Mouse (Mus musculus) liver, embryonic 14.5 days (tissue): ENCODE measurements around the gene Olfr31. TPM values are rescaled to one million over a fixed set of nuclear protein-coding genes. Genes with fewer than 3 reads are reported as not detected.

Source experiments
- ATAC-seq: fragments of 200-750 bp; cut with Nextera tagmentation; 2 replicates; pipeline ENCODE4 v1.8.0; 2017; ENCODE audit warnings: moderate number of reproducible peaks, mild to moderate bottlenecking, moderate library complexity; ENCODE audit not compliant: insufficient read depth
- DNase-seq, 3 experiments: peaks; one replicate each; pipeline ENCODE4 v3.0.0-alpha.2; 2012 to 2013; ENCODE audit warnings: low read depth in 3 of 3, low spot score in 3 of 3
- H3K27ac ChIP-seq: fragments of 300-500 bp; sonication (generic); 2 replicates; pipeline ENCODE4 v1.5.1; 2014; ENCODE audit warnings: moderate library complexity, mild to moderate bottlenecking, control low read depth, inconsistent platforms
- H3K27me3 ChIP-seq: fragments of 300-500 bp; sonication (generic); 2 replicates; pipeline ENCODE4 v1.6.1; 2014; ENCODE audit warnings: mild to moderate bottlenecking, low read length, moderate library complexity; ENCODE audit not compliant: control insufficient read depth, insufficient read depth
- H3K36me3 ChIP-seq: fragments of 300-500 bp; sonication (generic); replicated peaks from 2 replicates; pipeline ENCODE4 v1.6.1; 2014; ENCODE audit warnings: low read depth; ENCODE audit not compliant: control insufficient read depth, insufficient read depth
- H3K4me1 ChIP-seq, 2 experiments: fragments of 200-500 bp in 1 of 2; fragments of 300-500 bp in 1 of 2; sonication (generic) in 1 of 2; replicated peaks; 2 replicates each; pipeline ENCODE4 v1.6.1; 2012 to 2014; ENCODE audit warnings: antibody characterized with exemption in 1 of 2, inconsistent platforms in 1 of 2, low read length in 1 of 2; ENCODE audit not compliant: control insufficient read depth in 2 of 2, insufficient read depth in 2 of 2
- H3K4me2 ChIP-seq: fragments of 300-500 bp; sonication (generic); 2 replicates; pipeline ENCODE4 v1.6.1; 2014; ENCODE audit warnings: low read depth, mild to moderate bottlenecking, control low read depth, moderate library complexity
- H3K4me3 ChIP-seq, 2 experiments: fragments of 200-500 bp in 1 of 2; fragments of 300-500 bp in 1 of 2; sonication (generic) in 1 of 2; 2 replicates each; pipeline ENCODE4 v1.5.1; 2012 to 2014; ENCODE audit warnings: low read depth in 2 of 2, low read length in 2 of 2, mild to moderate bottlenecking in 2 of 2, control low read depth in 1 of 2, inconsistent platforms in 1 of 2, moderate library complexity in 1 of 2; ENCODE audit not compliant: insufficient read depth in 1 of 2
- H3K9ac ChIP-seq: fragments of 300-500 bp; sonication (generic); replicated peaks from 2 replicates; pipeline ENCODE4 v1.6.1; 2014; ENCODE audit warnings: mild to moderate bottlenecking, control low read depth, moderate library complexity
- H3K9me3 ChIP-seq: fragments of 300-500 bp; sonication (generic); 2 replicates; pipeline ENCODE4 v1.6.1; 2016; ENCODE audit warnings: low read length, mixed read lengths; ENCODE audit not compliant: control insufficient read depth
- CTCF ChIP-seq: IDR thresholded peaks from 2 replicates; pipeline ENCODE4 v1.5.1; 2016; ENCODE audit warnings: antibody characterized with exemption, low read depth, control low read depth
- EP300 ChIP-seq: IDR thresholded peaks from 2 replicates; pipeline ENCODE4 v1.6.1; 2016; ENCODE audit warnings: antibody characterized with exemption, low read depth
- WGBS: fragments of 180-500 bp; shearing (Covaris S2); extraction: QIAGEN DNeasy Blood & Tissue Kit; methylation state at CpG from one replicate; pipeline ENCODE4 v1.1.7; 2014; ENCODE audit not compliant: insufficient replicate concordance; 5-methylcytosine and 5-hydroxymethylcytosine counted together
- polyA plus RNA-seq, 2 experiments: library from polyadenylated mRNA; depleted of rRNA in 1 of 2; stranded (reverse) in 1 of 2; unstranded in 1 of 2; fragments of >200 nt; fragmentation: Nextera tagmentation in 1 of 2; extraction: Ambion mirVana in 1 of 2; gene quantifications; 2 replicates each; pipeline versions ENCODE4 v1.2.1 to v1.2.3; 2012 to 2014

Olfr31 gene
- polyA plus RNA-seq, 2 experiments: not detected

DNA sequence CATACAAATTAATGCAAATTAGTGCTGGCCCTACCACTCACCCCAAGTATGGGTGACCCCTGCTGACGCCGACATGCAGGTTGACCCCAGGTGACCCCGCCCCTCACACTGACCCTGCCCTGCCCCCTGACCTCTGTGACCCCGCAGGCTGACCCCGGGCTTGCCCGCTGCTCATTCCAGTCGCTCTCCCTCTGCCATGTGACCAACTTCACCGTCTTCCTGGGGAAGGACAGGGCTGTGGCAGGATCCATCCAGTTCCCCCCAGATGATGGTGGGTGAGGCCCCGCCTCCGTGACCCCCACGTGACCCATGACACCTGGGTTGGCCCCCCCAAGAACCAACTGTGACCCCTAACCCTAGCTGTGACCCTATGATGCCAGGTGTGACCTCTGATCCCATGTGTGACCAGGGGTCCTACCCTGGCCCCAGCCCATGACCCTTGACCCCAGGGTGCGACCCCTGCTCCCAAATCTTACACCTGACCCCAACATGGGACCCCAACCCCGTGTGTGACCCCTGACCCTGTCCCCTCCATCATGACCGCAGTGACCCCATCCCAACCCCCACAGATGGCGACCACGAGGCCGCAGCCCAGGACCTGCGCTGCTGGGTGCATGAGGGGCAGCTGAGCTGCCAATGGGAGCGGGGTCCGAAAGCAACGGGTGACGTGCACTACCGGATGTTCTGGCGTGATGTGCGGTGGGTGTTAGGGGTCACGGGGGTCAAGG, 26.2 kb downstream of the Olfr31 start:
- TF ChIP-seq CTCF (no peak), EP300 (no peak)
- ATAC-seq (no peak), DNase-seq (no peak)
- Histone ChIP-seq H3K27ac (no peak overlapping the region), H3K36me3 (no peaks in the 10 kb centered on the region), H3K9ac (no peak overlapping the region), H3K4me1 (0 out of 4 replicates have a peak, but pooled peaks cover 0 to 1% of the 10 kb centered on the region in 2 experiments), H3K9me3 (peaks cover 30% of the 10 kb centered on the region), H3K27me3 (no peaks in the 10 kb centered on the region), H3K4me3 (no peak overlapping the region), H3K4me2 (no peak overlapping the region)
- 89% methylated on average over 26 of the region's 26 CpGs for WGBS

DNA sequence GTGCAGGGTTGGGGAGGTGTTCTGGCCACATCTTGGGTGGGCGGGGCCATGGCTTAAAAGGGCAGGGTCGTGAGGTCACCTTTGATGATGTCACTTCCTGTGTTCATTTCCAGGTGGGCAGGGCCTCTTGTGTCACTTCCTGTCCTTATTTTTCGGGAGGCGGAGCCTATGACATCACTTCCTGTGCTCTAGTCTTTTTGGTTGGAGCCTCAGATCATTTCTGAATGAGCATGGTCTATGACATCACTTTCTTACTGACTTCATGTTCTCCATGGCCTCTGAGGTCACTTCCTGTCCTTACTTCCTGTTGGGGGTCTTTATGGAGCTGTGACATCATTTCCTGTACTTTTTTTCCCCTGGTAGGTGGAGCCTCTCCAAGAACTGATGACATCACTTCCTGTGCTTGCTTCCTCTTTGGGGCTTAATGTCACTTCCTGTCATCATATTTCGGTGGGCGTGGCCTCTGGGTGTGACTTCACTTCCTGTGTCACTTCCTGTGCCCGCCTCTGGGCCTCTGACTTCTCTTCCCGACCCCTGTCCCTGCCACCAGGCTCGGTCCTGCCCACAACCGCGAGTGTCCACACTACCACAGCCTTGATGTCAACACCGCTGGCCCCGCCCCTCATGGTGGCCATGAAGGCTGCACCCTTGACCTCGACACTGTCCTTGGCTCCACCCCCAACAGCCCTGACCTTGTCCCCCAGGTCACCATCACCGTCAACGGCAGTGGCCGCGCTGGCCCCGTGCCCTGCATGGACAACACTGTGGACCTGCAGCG, 27.0 kb downstream of the Olfr31 start:
- Histone ChIP-seq H3K9me3 (peaks cover 38% of the 10 kb centered on the region), H3K4me1 (0 out of 4 replicates have a peak, but pooled peaks cover 0 to 1% of the 10 kb centered on the region in 2 experiments), H3K4me2 (no peak overlapping the region), H3K36me3 (no peaks in the 10 kb centered on the region), H3K27ac (no peak overlapping the region), H3K27me3 (no peaks in the 10 kb centered on the region), H3K4me3 (no peak overlapping the region), H3K9ac (no peak overlapping the region)
- ATAC-seq (no peak), DNase-seq (no peak)
- no peak for TF ChIP-seq CTCF
- TF ChIP-seq EP300: no peak
- 75% methylated on average over 20 of the region's 20 CpGs for whole genome bisulfite sequencing

GRCm38 (mm10) chr14:14350263-14351147, 27.9 kb downstream of the Olfr31 start:
- Histone ChIP-seq H3K9me3 (peaks cover 44% of the 10 kb centered on the region), H3K27ac (no peak overlapping the region), H3K27me3 (no peaks in the 10 kb centered on the region), H3K4me2 (no peak overlapping the region), H3K36me3 (no peaks in the 10 kb centered on the region), H3K4me3 (no peak overlapping the region), H3K9ac (no peak overlapping the region), H3K4me1 (0 out of 4 replicates have a peak, but pooled peaks cover 0 to 1% of the 10 kb centered on the region in 2 experiments)
- WGBS: 84% methylated on average over 29 of the region's 29 CpGs
- ATAC-seq (no peak), DNase-seq (no peak)
- no peak for TF ChIP-seq EP300
- TF ChIP-seq CTCF: no peak

GRCm38 (mm10) chr14:14351148-14351455, 28.5 kb downstream of the Olfr31 start:
- TF ChIP-seq EP300 (no peak), CTCF (no peak)

More at GRCm38 (mm10) chr14:14351148-14351455, 28.5 kb downstream of the Olfr31 start:
- Histone ChIP-seq H3K27ac (no peak overlapping the region), H3K4me2 (no peak overlapping the region), H3K9ac (no peak overlapping the region), H3K27me3 (no peaks in the 10 kb centered on the region), H3K4me1 (0 out of 4 replicates have a peak, but pooled peaks cover 0 to 1% of the 10 kb centered on the region in 2 experiments), H3K9me3 (peaks cover 44% of the 10 kb centered on the region), H3K36me3 (no peaks in the 10 kb centered on the region), H3K4me3 (no peak overlapping the region)
- 83% methylated on average over 7 of the region's 7 CpGs for WGBS
- ATAC-seq (no peak), DNase-seq (no peak)
